In genomic region chr7:112841886-112842285, GRCm38 (mm10) we compare ENCODE assay signal across 8 mouse cellular contexts.
DNase-seq lines count a peak whose midpoint lies in the region; ATAC-seq lines count a peak whose summit lies in the region.

No protein-coding gene starts in this region.

- H3K27me3 ChIP-seq in kidney, embryonic 15.5 days: no peaks in the 10 kb centered on the region
- no peaks in the 10 kb centered on the region for H3K27me3 ChIP-seq in heart, embryonic 16.5 days (ENCODE audit: control insufficient read depth, insufficient read depth, low read length)

- 0 out of 2 replicates have a peak, but pooled peaks cover 4% of the 10 kb centered on the region for H3K9me3 ChIP-seq in kidney, embryonic 15.5 days (replicated peaks)
- peaks cover 7% of the 10 kb centered on the region; the same call in 1 of the 2 replicates for H3K9me3 ChIP-seq in heart, embryonic 16.5 days (replicated peaks; ENCODE audit: control insufficient read depth, low read length)

- 39% methylated on average over 9 of the region's 9 CpGs for WGBS in kidney, embryonic 15.5 days
- WGBS in heart, embryonic 16.5 days: 44% methylated on average over 9 of the region's 9 CpGs

- peaks cover 28% of the 10 kb centered on the region for H3K4me1 ChIP-seq in kidney, embryonic 15.5 days
- H3K4me1 ChIP-seq in brown adipose tissue, adult 24 weeks (ENCODE audit: control insufficient read depth, insufficient read depth, insufficient read length, low read length): no peaks in the 10 kb centered on the region
- H3K4me1 ChIP-seq in heart, embryonic 16.5 days (ENCODE audit: control insufficient read depth, insufficient read depth, low read length): no peaks in the 10 kb centered on the region

- no peak for DNase-seq in kidney, postnatal 25 days
- DNase-seq in mesoderm, embryonic 11.5 days (ENCODE audit: low read depth, low spot score): peak; percentile 81
- DNase-seq in adrenal gland, adult (ENCODE audit: inconsistent age in 2 of 2, low spot score in 1 of 2): no peak
- DNase-seq in cerebellum, adult 8-10 months: no peak
- DNase-seq in adrenal gland, postnatal 4 days (ENCODE audit: low spot score in 2 of 2): no peak

- peak overlapping the region; percentile 56; the same call in 1 of the 2 replicates for H3K27ac ChIP-seq in kidney, embryonic 15.5 days
- no peak overlapping the region for H3K27ac ChIP-seq in brown adipose tissue, adult 24 weeks (replicated peaks; ENCODE audit: low read depth, low read length)
- no peak overlapping the region for H3K27ac ChIP-seq in heart, embryonic 16.5 days (ENCODE audit: low read length)

- H3K36me3 ChIP-seq in kidney, embryonic 15.5 days: peaks cover 16% of the 10 kb centered on the region; the same call in 1 of the 2 replicates
- no peaks in the 10 kb centered on the region; the same call in 1 of the 2 replicates for H3K36me3 ChIP-seq in heart, embryonic 16.5 days (ENCODE audit: control insufficient read depth, insufficient read depth)

- peak overlapping the region; percentile 36 for H3K4me2 ChIP-seq in kidney, embryonic 15.5 days
- peak overlapping the region; percentile 51 for H3K4me2 ChIP-seq in heart, embryonic 16.5 days (ENCODE audit: low read depth, low read length)

- ATAC-seq in kidney, embryonic 15.5 days (replicated peaks; ENCODE audit: low FRiP score): no peak
- ATAC-seq in heart, embryonic 16.5 days (replicated peaks; ENCODE audit: extremely low read depth, insufficient read depth, low FRiP score): no peak

- no peak overlapping the region for H3K9ac ChIP-seq in kidney, embryonic 15.5 days
- no peak overlapping the region for H3K9ac ChIP-seq in heart, embryonic 16.5 days (ENCODE audit: low read length)

- H3K4me3 ChIP-seq in kidney, embryonic 15.5 days (replicated peaks): peak overlapping the region; percentile 11; the same call in 1 of the 2 replicates
- peak overlapping the region; percentile 45 for H3K4me3 ChIP-seq in brown adipose tissue, adult 24 weeks (ENCODE audit: insufficient read depth, low read depth, low read length)
- peak overlapping the region; percentile 18; the same call in 1 of the 2 replicates for H3K4me3 ChIP-seq in heart, embryonic 16.5 days (ENCODE audit: low read length)
